Mouse (Mus musculus): ENCODE results near the gene Cstf2t. TPM values are rescaled to one million over a fixed set of nuclear protein-coding genes. Genes with fewer than 3 reads are reported as not detected.

Gene Cstf2t
- polyA plus RNA-seq (2014; fragmentation: Illumina TruSeq; extraction: RNeasy Lipid Tissue Mini Kit (QIAGEN cat#74804); ENCODE audit: low read depth, low replicate concordance): 38.9 TPM

GRCm38 (mm10) chr19:31082662-31083429 is at the start of gene Cstf2t:
TSS of gene Cstf2t (plus strand) at chr19:31082837.

